Mouse (Mus musculus): ENCODE measurements at regions not wholly inside any gene's neighbourhood (a gene's known extent, or its start where the extent isn't known, plus 50 kb on each side); places are given as distances from the start of the nearest gene placed in this dataset.

- Histone ChIP-seq H3K4me1 (replicated peaks; ENCODE audit: control insufficient read depth, insufficient read depth, low read length) (peaks cover 31% of the 10 kb centered on the region), H3K4me3 (ENCODE audit: control insufficient read depth, insufficient read depth, low read length) (no peak overlapping the region), H3K36me3 (ENCODE audit: control insufficient read depth, insufficient read depth, low read length) (no peaks in the 10 kb centered on the region), H3K27ac (ENCODE audit: control insufficient read depth, insufficient read depth, low read length) (peak overlapping the region; percentile 99), H3K27me3 (ENCODE audit: control insufficient read depth, insufficient read depth, low read length) (no peaks in the 10 kb centered on the region)
- no peak for TF ChIP-seq CTCF (IDR thresholded peaks at IDR 0.05; ENCODE audit: borderline replicate concordance, control insufficient read depth, extremely low read depth, insufficient read depth, low read length, poor library complexity)
- TF ChIP-seq POLR2A (IDR thresholded peaks at IDR 0.05; ENCODE audit: control insufficient read depth, extremely low read depth, insufficient read depth, low read length, poor library complexity) = no peak
- peak; percentile 74 for DNase-seq
- 5% methylated on average over 8 of the region's 8 CpGs for WGBS
These were observed 285.7 kb upstream of the 4930412O13Rik start for GRCm38 (mm10) chr2:9595236-9595850.

- Histone ChIP-seq H3K27me3 (ENCODE audit: control insufficient read depth, insufficient read depth, low read length) (no peaks in the 10 kb centered on the region), H3K27ac (ENCODE audit: control insufficient read depth, insufficient read depth, low read length) (peak overlapping the region; percentile 95), H3K4me1 (replicated peaks; ENCODE audit: control insufficient read depth, insufficient read depth, low read length) (peaks cover 31% of the 10 kb centered on the region), H3K36me3 (ENCODE audit: control insufficient read depth, insufficient read depth, low read length) (no peaks in the 10 kb centered on the region), H3K4me3 (ENCODE audit: control insufficient read depth, insufficient read depth, low read length) (no peak overlapping the region)
- no peak for TF ChIP-seq POLR2A (IDR thresholded peaks at IDR 0.05; ENCODE audit: control insufficient read depth, extremely low read depth, insufficient read depth, low read length, poor library complexity)
- no peak for TF ChIP-seq CTCF (IDR thresholded peaks at IDR 0.05; ENCODE audit: borderline replicate concordance, control insufficient read depth, extremely low read depth, insufficient read depth, low read length, poor library complexity)
- 46% methylated on average over 12 of the region's 12 CpGs for WGBS
- peak; percentile 53 for DNase-seq
These were observed 284.9 kb upstream of the 4930412O13Rik start for GRCm38 (mm10) chr2:9596135-9596534.

GRCm38 (mm10) chr2:9604984-9605383 is 276.1 kb upstream of the 4930412O13Rik start:
- no peak for DNase-seq
- no peak overlapping the region for H3K4me3 ChIP-seq (ENCODE audit: control insufficient read depth, insufficient read depth, low read length)
- no peaks in the 10 kb centered on the region for H3K27me3 ChIP-seq (ENCODE audit: control insufficient read depth, insufficient read depth, low read length)
- H3K4me1 ChIP-seq (replicated peaks; ENCODE audit: control insufficient read depth, insufficient read depth, low read length) = peaks cover 2% of the 10 kb centered on the region; the same call in 1 of the 2 replicates
- no peak overlapping the region for H3K27ac ChIP-seq (ENCODE audit: control insufficient read depth, insufficient read depth, low read length)
- H3K36me3 ChIP-seq (ENCODE audit: control insufficient read depth, insufficient read depth, low read length) = no peaks in the 10 kb centered on the region
- no peak for TF ChIP-seq CTCF (IDR thresholded peaks at IDR 0.05; ENCODE audit: borderline replicate concordance, control insufficient read depth, extremely low read depth, insufficient read depth, low read length, poor library complexity)
- TF ChIP-seq POLR2A (IDR thresholded peaks at IDR 0.05; ENCODE audit: control insufficient read depth, extremely low read depth, insufficient read depth, low read length, poor library complexity) = no peak
- WGBS = 95% methylated on average over 6 of the region's 6 CpGs

- WGBS = 15% methylated on average over 2 of the region's 2 CpGs
- DNase-seq = no peak
- H3K4me1 ChIP-seq (replicated peaks; ENCODE audit: control insufficient read depth, insufficient read depth, low read length) = peaks cover 2% of the 10 kb centered on the region; the same call in 1 of the 2 replicates
- no peak for TF ChIP-seq POLR2A (IDR thresholded peaks at IDR 0.05; ENCODE audit: control insufficient read depth, extremely low read depth, insufficient read depth, low read length, poor library complexity)
- TF ChIP-seq CTCF (IDR thresholded peaks at IDR 0.05; ENCODE audit: borderline replicate concordance, control insufficient read depth, extremely low read depth, insufficient read depth, low read length, poor library complexity) = no peak
- no peaks in the 10 kb centered on the region for H3K27me3 ChIP-seq (ENCODE audit: control insufficient read depth, insufficient read depth, low read length)
- no peak overlapping the region for H3K4me3 ChIP-seq (ENCODE audit: control insufficient read depth, insufficient read depth, low read length)
- H3K36me3 ChIP-seq (ENCODE audit: control insufficient read depth, insufficient read depth, low read length) = no peaks in the 10 kb centered on the region
- no peak overlapping the region for H3K27ac ChIP-seq (ENCODE audit: control insufficient read depth, insufficient read depth, low read length)
These were observed 273.5 kb upstream of the 4930412O13Rik start for GRCm38 (mm10) chr2:9607547-9607946.

GRCm38 (mm10) chr2:9614415-9614814 is 266.6 kb upstream of the 4930412O13Rik start:
- no peaks in the 10 kb centered on the region for H3K4me1 ChIP-seq (replicated peaks; ENCODE audit: control insufficient read depth, insufficient read depth, low read length)
- WGBS = 92% methylated on average over 2 of the region's 2 CpGs
- no peak overlapping the region for H3K27ac ChIP-seq (ENCODE audit: control insufficient read depth, insufficient read depth, low read length)

GRCm38 (mm10) chr2:9616292-9616691 is 264.8 kb upstream of the 4930412O13Rik start:
- Histone ChIP-seq H3K4me3 (ENCODE audit: control insufficient read depth, insufficient read depth, low read length) (no peak overlapping the region), H3K27me3 (ENCODE audit: control insufficient read depth, insufficient read depth, low read length) (no peaks in the 10 kb centered on the region), H3K27ac (ENCODE audit: control insufficient read depth, insufficient read depth, low read length) (no peak overlapping the region), H3K36me3 (ENCODE audit: control insufficient read depth, insufficient read depth, low read length) (no peaks in the 10 kb centered on the region), H3K4me1 (replicated peaks; ENCODE audit: control insufficient read depth, insufficient read depth, low read length) (no peaks in the 10 kb centered on the region)
- WGBS = 91% methylated on average over 5 of the region's 5 CpGs
- DNase-seq = no peak
- TF ChIP-seq CTCF (IDR thresholded peaks at IDR 0.05; ENCODE audit: borderline replicate concordance, control insufficient read depth, extremely low read depth, insufficient read depth, low read length, poor library complexity) (no peak), POLR2A (IDR thresholded peaks at IDR 0.05; ENCODE audit: control insufficient read depth, extremely low read depth, insufficient read depth, low read length, poor library complexity) (no peak)

More at GRCm38 (mm10) chr2:9614415-9614814, 266.6 kb upstream of the 4930412O13Rik start:
- H3K36me3 ChIP-seq (ENCODE audit: control insufficient read depth, insufficient read depth, low read length) = no peaks in the 10 kb centered on the region
- no peak overlapping the region for H3K4me3 ChIP-seq (ENCODE audit: control insufficient read depth, insufficient read depth, low read length)
- TF ChIP-seq CTCF (IDR thresholded peaks at IDR 0.05; ENCODE audit: borderline replicate concordance, control insufficient read depth, extremely low read depth, insufficient read depth, low read length, poor library complexity) (no peak), POLR2A (IDR thresholded peaks at IDR 0.05; ENCODE audit: control insufficient read depth, extremely low read depth, insufficient read depth, low read length, poor library complexity) (no peak)
- DNase-seq = no peak
- H3K27me3 ChIP-seq (ENCODE audit: control insufficient read depth, insufficient read depth, low read length) = no peaks in the 10 kb centered on the region
